Mouse (Mus musculus): ENCODE results near the gene Arhgef6.

Arhgef6 gene

DNA sequence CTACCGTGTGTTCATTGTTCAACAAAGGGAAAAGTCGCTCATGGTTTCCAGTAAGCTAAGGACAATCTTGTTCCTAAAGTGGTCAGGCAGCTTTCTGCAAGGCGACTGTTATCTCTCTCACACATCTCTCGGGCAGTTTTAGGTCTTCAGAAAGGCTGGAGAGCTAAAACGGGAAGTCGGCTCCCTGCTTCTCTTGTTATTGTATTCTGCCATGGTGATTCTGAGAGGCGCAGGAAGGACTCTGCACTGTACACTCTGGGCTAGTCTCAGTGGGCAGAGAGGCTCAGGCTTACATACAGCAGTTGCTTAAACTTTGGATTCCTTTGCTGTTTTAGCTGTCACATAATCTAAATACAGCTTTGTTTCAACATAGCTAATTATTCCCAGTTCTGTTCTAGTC lies 39.6 kb downstream of the Arhgef6 start:
- no peak for DNase-seq

DNA sequence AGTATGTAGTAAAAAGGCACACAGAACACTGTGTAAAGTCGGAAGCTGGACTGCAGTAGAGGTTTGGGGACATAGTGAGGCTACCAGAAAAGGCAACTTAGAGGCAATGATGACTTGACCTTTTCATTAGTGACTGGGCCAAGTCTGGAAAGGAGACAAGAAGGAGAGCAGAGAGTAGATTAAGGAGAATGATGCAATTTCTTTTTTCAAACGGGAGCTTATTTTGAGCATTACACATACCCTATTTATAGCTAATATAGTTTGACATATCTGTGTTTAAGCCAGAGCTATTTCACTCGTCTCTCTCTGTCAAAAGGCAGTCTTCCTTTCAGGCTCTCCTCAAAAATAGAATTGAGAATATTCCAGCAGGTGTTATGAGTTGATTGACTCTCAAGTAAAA lies 50.1 kb downstream of the Arhgef6 start:
- DNase-seq: no peak

DNA sequence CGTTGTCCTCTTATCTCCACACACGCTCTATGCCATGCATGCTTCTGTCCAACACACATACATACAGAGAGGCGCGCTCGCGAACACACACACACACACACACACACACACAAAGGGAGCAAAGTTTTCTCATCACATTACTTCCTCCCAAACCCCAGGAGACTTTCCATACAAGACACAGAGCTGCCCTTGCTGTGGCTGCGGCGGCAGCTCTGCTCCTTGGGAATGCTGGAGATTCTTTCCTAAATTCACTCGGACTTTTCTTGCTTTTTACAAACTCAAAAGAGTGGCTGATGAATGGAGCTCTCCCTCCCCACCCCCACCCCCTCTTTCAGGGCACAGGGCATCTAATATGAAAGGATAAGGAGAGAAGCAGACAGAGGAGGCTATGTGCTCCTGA lies 52.2 kb downstream of the Arhgef6 start:
- DNase-seq: no peak

DNA sequence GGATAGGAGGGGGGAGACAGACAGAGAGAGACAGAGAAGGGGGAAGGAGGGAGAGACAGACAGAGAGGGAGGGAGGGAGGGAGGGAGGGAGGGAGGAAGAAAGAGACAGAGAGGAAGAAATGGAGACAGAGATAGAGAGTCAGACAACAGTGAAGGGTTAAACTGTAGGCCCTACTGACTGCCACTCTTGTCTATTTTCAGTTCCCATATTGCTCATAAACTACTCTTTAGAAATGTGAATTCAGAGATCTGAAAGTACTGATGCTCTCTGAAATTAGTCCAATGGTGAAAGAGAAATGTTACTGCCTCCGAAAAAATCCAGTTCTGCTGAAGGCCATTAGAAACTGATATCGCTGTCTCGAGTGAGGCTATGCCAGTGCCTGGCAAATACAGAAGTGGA lies 56.3 kb downstream of the Arhgef6 start:
- DNase-seq: no peak

DNA sequence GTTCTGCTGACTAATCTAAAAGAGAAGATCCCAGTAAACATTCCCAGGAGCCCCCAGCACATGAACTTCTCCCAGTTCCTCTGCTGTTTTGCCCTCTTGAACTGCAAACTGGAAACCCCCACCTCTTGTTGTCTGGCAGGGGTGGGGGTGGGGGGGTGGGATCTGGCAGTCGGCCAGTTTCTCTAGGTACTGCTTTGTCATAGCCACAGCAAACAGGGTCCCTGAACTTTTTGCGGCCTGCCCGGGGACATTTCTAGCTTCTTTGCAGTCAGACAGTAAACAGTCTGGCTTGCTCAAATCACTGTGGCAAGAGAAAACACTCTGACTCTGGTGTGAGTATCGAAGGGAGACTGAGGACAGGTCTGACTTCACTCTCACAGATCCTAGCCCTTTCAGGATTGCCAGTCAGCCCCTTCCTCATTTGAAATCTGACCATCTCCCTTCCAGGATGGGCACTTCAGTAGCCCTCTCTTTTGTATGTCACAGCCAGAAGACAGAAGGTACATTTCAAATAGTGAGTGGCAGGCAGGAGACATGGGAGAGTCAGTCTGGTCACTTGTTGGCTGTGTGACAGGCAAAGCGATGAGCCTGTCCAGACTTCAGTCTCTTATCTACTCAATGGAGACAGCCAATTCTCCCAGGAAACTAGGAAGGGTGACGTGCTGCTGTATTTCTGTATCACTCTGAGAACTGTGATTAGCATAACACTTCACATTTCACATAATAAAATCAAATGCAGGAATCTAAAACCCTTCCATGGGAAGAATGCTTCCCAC lies 60.8 kb downstream of the Arhgef6 start:
- DNase-seq: peak; percentile 30

DNA sequence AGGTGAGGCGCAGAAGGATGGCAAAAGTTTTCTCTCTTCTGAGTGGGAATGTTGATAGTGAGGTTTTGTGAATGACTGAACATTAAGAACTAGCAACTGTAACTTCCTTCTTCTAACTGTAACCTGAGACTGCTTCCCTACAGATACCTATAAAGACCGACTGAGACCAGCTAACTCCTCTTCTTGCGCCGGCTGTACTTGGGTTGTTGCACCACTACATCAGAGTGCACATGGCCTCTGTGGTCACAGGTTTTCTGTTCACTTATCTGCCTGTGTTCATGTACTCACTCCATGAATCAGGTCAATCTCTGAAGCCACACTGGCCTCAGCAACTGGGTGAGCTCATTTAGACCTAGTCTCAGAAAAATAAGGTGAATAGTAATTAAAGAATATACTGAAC lies 75.0 kb downstream of the Arhgef6 start:
- DNase-seq: no peak

DNA sequence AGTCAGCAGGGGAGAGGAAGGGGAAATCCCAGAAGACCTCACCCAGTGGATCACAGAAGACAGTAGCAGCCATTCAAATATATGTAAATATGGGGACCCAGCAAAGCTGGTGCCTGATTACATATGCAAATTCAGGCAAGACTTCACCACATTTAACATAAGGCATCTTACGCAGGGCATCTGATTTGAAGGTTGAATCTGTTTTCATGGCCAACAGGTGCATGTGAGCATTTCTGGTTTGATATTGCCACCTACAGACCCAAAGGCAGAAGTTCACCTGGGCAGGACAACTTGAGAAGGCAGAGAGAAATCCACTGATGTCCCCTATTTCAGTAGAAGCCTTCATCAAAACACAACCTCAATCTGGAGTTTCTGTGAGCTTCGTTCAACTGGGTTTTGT lies 77.8 kb downstream of the Arhgef6 start:
- no peak for DNase-seq

DNA sequence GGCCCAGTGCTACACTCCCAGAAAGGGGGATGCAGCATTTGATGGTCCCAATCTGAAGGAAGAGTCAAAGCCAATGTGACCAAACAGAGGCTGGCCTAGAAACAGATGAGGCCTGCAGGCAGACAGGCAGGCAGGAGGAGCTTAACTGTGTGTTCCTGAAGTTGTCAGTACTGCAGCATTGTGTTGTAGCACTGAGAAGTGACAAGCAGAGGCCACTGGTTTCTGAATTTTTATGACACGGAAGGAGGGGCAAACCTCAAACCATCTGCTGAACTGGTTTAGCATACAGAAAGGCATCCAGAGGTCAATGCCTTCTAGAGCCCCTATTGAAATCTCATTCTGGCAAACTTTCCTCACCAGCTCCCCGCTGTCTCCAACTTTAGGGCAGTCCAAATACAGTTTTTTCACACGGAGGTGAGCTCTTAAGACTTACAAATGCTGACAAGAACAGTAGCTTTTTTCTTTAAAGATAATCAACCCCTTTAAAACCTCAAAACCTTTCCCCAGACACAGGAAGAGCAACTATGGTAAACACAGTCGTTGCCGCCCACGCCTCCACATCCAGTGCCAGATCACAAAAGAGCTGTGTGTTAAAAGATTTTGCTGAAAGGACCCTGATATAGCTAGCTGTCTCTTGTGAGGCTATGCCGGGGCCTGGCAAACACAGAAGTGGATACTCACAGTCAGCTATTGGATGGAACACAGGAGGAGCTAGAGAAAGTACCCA lies 85.0 kb downstream of the Arhgef6 start:
- no peak for DNase-seq

DNA sequence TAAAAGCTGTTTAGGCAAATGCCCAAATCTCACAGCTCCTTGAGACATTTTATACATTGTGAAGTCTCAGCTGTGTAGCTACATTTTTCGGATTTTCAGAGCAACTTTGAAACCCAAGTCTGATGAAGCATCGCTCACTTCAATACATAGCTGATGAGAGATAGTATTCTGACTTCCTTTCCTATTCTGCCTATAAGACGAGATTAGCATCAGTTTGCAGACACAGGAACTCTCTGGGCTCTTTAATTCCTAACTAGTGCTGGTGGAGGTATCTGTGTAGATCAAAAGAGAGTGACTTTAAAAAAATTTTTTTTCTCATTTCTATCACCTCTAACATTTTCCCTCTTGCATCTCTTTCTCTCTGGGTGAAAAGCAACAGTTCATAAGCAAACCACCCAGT lies 100.0 kb downstream of the Arhgef6 start:
- no peak for DNase-seq

DNA sequence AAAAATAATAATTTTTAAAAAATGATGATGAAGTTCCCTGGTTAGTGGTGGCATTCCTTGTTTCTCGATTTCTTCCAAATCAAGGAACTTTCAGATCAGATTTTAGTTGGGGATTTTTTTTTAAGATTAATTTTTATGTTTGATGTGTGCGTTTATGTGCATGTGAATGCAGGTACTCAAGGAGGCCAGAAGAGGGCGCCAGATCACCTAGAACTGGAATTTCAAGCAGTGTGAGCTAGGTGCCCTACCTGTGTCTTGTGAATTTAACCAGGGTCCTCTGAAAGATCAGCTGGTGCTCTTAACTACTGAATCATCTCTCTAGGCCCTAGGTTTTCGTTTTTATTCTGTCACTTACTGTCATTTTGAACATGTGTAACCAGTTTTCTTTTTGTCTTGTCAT lies 102.5 kb downstream of the Arhgef6 start:
- no peak for DNase-seq

DNA sequence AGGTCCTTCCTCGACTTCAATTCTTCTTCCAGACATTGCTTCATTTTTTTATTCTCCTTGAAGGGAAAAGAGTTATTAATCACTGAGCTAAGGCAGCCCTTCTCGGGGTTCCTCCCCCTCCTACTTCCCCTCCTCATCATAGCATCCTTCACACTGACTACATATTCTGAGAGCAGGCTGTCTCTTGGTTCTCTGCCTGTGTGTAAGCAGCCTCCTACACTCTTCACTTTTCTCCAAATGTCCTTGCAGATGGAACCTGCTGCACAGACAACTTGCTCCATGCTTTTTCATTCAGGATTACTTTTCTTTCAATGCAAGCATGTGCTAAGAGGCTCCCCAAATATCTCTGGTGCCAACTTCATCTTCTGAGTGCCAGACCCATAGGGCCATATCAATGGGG lies 104.9 kb downstream of the Arhgef6 start:
- DNase-seq: no peak

DNA sequence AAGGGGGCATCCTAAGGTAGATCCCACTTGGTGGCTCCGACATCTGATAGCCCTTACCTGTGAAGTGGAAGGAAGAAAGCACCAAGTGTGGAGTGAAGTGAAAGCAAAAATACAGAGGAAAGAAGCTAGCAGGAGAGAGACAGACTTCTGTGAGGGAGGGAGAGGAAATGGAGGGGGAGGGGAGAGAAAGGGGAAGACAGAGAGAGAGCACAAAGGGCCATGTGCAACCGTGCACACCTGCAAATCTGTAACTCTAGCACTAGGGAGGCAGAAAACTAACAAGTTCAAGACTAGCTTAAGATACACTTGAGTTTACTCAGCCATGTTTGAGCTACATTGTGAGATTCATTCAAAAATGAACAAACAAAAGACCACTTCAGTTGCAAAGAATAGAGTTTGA lies 110.4 kb downstream of the Arhgef6 start:
- DNase-seq: no peak

DNA sequence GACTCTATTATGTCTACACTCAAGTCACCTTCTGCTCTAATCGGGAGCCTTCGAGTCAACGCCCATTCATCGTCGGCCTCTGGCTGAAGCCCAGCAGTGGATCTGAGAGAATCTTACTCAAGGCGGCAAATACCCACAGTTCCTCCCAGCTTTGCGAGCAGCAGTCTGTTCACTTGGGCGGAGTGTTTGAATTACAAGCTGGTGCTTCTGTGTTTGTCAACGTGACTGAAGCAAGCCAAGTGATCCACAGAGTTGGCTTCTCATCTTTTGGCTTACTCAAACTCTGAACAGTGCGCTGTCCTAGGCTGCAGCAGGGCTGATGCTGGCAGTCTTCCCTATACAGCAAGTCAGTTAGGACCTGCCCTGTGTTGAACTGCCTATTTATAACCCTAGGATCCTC lies 115.2 kb downstream of the Arhgef6 start:
- peak; percentile 5 for DNase-seq

DNA sequence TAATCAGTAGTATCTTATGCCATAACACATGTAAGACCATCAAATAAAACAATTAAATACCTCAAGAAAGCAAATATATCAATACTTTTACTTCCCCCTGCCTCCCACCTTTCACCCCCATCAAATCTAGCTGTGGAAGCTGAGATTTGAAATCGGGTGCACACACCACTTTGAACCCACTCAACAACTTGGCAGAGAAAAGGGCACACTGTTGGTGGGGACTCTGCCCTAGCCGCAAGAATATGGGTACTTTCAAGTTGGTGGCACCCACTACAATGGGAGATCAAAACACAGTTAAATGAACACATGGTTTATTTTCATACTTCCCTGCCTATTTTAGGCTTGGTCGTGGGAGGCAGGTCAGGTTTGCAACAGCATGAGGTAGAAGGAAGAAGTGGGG lies 116.6 kb downstream of the Arhgef6 start:
- DNase-seq: no peak

DNA sequence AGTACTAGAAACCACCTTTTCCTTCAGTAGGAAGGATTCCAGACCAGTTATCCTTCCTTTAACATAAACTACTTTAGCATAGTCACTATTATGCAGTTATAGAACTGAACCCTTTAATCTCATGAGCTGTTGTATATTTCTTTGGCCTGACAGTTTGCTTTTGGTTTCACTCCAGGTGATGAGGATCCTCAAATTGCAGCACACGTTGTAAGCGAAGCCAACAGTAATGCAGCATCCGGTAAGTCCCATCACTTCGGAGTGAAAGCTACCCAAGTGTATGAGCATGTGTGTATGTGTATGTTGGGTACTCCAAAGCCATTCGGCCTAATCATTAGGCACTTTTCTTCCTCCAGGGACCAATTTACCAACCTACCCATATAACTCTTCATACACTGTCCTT lies 119.0 kb downstream of the Arhgef6 start:
- DNase-seq: no peak

DNA sequence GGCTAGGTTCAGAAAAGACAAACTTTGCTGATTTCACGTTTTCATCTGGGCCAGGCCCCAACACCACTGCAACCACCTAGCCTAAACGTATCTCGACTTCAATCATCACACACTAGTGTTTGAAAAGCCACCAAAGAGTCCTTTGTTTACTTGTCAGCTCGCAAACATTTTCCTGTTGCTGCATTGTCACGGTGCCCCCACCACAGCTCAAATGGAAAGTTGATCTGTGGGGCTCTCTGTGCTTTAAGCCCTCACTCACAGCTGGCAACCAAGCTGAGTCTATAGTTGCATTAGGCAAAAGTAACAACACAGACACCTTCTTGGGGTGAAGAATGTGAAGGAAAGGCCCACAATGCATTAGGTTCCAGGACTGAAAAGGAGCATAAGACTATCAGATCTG lies 122.3 kb downstream of the Arhgef6 start:
- no peak for DNase-seq

DNA sequence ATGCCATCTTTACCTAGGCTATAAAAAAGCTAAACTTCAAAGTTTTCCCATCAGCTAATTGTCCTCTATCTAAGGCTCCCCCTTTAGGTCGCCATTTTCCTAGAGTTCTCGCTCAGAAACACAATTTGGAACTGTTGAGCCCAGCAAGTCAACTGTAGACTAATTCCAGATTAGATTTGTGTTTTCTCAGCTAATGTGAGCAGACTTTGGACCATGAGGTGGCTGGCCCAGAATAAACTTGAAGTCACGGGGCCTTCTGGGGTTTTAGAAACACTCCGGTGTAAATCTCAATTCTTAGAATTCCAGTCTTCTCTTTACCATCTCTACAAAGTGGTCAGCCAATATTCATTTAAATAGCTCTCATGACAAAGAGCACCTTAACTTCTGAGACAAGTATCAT lies 123.0 kb downstream of the Arhgef6 start:
- DNase-seq: no peak

DNA sequence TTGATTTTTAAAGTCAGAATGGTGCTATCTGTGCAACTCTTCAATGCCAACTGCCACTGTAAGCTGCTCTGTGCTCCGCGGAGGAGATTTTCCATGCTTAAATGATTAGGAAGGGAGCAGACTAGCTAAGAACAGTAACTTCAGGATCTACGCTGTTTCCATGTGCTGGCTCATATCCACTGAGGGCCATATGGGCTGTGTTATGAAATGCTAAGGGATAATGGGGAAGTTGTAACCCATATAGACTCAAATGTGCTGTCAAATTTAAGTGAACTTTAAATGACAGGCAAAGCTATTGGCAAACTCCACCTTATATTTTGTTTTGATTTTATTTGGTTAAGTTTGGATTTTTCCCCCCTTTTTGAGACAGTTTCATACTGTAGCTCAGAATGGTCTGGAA lies 125.7 kb downstream of the Arhgef6 start:
- no peak for DNase-seq

DNA sequence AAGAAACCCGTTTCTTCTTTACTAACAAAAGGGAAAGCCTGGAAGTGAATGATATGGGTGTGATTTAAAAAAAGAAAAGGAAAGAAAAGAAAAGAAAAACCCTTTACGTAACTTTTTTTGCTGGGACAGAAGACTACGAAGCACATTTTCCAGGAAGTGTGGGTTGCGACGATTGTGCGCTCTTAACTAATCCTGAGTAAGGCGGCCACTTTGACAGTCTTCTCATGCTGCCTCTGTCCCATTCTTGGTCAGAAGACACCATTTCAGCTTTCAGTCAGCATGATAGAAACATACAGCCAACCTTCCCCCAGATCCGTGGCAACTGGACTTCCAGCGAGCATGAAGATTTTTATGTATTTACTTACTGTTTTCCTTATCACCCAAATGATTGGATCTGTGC lies 126.7 kb downstream of the Arhgef6 start, which contains the start of gene Cd40lg:
TSS of gene Cd40lg (plus strand) at position 268 of the 400 bp plus-strand sequence.
- no peak for DNase-seq

DNA sequence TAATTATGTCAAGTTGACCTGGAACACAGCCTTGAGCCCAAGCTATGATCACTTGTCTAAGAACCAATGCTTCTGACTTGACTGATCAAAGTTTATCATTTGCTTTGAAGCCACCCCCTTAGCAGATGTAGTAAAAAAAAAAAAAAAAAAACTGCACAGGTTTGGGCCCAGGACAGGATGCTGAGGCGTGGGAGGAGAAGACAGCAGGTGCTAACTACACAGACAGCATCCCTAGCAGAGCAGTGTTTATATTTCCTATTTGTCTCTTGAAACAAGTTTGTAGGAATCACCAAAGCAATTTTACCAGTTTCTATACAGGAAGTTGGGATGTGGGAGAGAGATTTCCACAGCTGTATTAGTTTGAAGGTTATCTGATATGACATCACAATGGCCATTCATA lies 127.9 kb downstream of the Arhgef6 start:
- DNase-seq: no peak

DNA sequence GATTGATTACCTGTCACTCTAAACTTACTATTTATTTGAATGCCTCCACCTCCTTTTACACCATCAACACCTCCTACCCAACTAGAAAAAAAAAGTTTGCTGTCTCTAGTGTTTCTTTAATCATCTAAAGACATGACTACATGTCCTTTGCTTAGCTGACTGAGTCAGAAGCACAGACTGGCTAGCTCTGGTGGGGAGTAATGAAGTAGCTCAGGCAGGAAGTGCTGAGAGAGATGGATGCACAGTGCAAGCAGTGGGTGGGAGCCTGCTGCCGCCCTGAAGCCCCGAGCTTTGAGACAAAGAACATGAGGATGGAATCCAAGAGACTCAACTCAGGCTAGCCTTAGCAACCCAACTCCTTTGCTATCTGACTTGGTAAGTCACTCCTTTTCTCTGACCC lies 138.1 kb downstream of the Arhgef6 start:
- DNase-seq: no peak

DNA sequence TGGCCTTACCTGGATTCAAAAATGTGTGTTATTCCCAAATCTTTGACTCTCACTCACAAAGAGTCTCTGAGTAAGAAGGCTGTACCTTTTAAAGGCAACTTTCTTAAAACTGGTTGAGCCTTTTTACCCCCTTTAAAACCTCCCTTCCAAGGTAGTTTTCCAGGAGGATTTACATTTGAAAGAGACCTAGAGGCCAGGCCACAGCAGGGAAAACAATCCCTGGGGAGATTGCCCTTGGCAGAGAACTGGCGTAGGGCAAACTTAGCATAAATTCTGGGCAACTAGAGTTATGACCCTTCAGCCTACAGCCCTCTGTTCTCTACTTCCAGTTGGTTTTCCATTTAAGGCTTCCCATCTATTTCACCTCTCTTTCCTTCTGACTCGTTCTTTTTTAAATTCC lies 140.5 kb downstream of the Arhgef6 start:
- DNase-seq: no peak

DNA sequence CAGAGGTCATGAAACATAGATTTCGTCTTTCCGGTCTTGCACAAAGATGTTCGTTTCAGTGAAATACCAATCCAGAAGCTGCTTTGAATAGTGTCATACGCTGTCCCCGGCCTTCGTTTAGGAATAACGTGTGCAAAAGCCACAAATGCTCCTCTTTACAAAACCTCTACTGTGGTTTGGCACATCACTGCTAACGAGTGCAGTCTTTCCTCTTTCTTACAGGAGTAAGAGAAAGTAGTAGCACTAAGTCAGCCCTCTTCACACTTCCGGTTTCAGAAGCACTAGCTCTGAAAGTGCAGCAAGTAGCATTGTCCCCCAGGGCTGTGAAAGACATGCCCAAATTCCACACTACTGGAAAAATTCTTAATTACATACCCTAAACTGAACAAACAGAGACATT lies 142.2 kb downstream of the Arhgef6 start:
- no peak for DNase-seq

DNA sequence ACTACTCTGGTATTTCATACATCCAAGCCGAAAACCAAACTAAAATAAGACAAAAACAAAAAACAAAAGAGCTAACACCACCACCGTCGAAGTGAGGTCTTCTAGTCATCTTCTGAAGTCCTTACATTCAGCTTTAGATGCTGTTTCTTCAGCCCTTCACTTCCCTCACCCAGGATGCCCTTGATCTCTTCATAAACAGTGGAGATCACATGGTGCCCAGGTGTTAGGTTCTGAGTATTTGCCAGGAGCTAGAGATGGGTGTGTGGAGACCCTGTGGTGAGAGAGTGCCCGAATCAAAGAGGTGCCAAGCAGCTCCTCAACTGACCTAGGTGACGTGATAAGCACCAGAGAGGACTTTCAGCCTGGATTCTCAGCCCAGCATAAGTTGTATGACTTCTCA lies 149.2 kb downstream of the Arhgef6 start:
- DNase-seq: no peak

DNA sequence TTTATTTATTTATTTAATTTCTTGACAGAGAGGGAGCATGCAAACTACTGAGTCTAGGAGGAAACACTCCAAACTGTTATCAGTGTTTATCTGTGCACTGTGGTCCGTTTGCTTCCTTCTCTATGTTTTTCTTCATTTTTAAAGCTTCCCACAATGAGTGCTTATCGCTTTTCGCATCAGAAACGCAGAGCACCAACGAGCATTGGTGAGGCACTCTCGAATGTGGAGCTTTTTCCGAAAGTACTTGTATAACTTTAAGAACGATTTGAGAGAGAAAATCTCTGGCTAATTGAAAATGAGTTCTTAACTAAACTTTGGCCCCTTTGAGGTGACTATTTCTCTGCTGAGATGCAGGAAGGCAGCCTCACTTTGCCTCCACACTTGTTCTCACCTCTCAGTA lies 151.2 kb downstream of the Arhgef6 start:
- DNase-seq: no peak

Measured in lung, postnatal 14 days (tissue).